Mouse (Mus musculus) brain, embryonic 14.5 days (tissue): ENCODE measurements at regions not wholly inside any gene's neighbourhood (a gene's known extent, or its start where the extent isn't known, plus 50 kb on each side); places are given as distances from the start of the nearest gene placed in this dataset.

Source experiments
- CTCF ChIP-seq: fragments of 200-500 bp; IDR thresholded peaks from 2 replicates; pipeline ENCODE4 v1.5.1; 2012; ENCODE audit warnings: inconsistent platforms, mild to moderate bottlenecking, moderate library complexity, borderline replicate concordance; ENCODE audit not compliant: insufficient read depth, insufficient read length; ENCODE audit errors: extremely low read depth
- POLR2A ChIP-seq: fragments of 200-500 bp; IDR thresholded peaks from 2 replicates; pipeline ENCODE4 v1.6.1; 2012; ENCODE audit warnings: mild to moderate bottlenecking, inconsistent platforms, borderline replicate concordance; ENCODE audit not compliant: poor library complexity, insufficient read depth, insufficient read length, severe bottlenecking; ENCODE audit errors: extremely low read depth

DNA sequence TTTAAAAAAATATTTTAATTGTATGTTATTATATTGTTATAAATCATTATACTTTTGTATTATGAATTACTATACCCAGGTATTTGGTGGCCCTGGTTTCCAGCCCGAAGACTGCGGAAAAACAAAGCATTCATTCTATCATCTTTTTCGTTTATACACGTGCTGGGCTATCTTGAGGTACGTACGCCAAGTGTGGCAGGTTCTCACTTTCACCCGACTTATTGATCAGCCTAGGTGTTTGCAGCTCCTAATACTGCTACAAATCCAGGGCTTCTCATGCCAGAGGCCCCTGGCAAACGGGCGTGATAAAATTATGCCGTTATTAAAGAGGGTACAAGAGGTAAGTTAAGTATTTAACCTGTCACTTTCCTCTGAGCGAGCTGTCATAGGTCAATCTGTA, 145.5 kb downstream of the Tbc1d30 start:
- no peak for TF ChIP-seq POLR2A
- TF ChIP-seq CTCF: no peak
